Mouse (Mus musculus) bone marrow macrophage, adult 2 months (primary cell): ENCODE measurements around the gene BC147527.
"Not testable (repeated sequence)": the region's sequence is repeated elsewhere in the genome, so short reads cannot be mapped to it uniquely, and the experiment has no call there.

Experiments
- CTCF ChIP-seq: IDR thresholded peaks from 2 replicates; pipeline ENCODE4 v1.5.1; 2012; ENCODE audit warnings: low read depth, mild to moderate bottlenecking, low read length, moderate library complexity
- POLR2A ChIP-seq: IDR thresholded peaks from 2 replicates; pipeline ENCODE4 v1.6.1; 2012; ENCODE audit warnings: mild to moderate bottlenecking, low read depth, low read length, borderline replicate concordance

- not testable (repeated sequence) for TF ChIP-seq CTCF, POLR2A
Observed at GRCm38 (mm10) chr13:120258817-120259658, 41.2 kb upstream of the BC147527 start.
